Mouse (Mus musculus): ENCODE results near the gene Eef1akmt3. TPM values are rescaled to one million over a fixed set of nuclear protein-coding genes. Genes with fewer than 3 reads are reported as not detected.
"Not testable (repeated sequence)": the region's sequence is repeated elsewhere in the genome, so short reads cannot be mapped to it uniquely, and the experiment has no call there.

The Eef1akmt3 gene
- polyA plus RNA-seq, 1 experiment from 2014 or later: 0.33 TPM

GRCm38 (mm10) chr10:127078677-127079575, 37.6 kb upstream of the Eef1akmt3 start:
- peaks cover 40% of the 10 kb centered on the region for H3K4me1 ChIP-seq
- H3K27me3 ChIP-seq (replicated peaks): peaks cover 93% of the 10 kb centered on the region
- 1% methylated on average over 32 of the region's 49 CpGs for WGBS
- ATAC-seq (ENCODE audit: extremely low read depth, insufficient number of reproducible peaks, low FRiP score, low TSS enrichment): no peak
- peak overlapping the region; percentile 69 for H3K9ac ChIP-seq
- no peaks in the 10 kb centered on the region for H3K36me3 ChIP-seq
- peak overlapping the region; percentile 53 for H3K4me3 ChIP-seq
- H3K4me2 ChIP-seq: peak overlapping the region; percentile 76
- H3K9me3 ChIP-seq: no peaks in the 10 kb centered on the region
- H3K27ac ChIP-seq (replicated peaks): no peak overlapping the region

GRCm38 (mm10) chr10:127078001-127078676, 36.8 kb upstream of the Eef1akmt3 start:
- H3K4me1 ChIP-seq: peaks cover 40% of the 10 kb centered on the region
- no peak overlapping the region for H3K9ac ChIP-seq
- peaks cover 90% of the 10 kb centered on the region for H3K27me3 ChIP-seq (replicated peaks)
- no peaks in the 10 kb centered on the region for H3K36me3 ChIP-seq
- WGBS: 8% methylated on average over 12 of the region's 12 CpGs
- no peak overlapping the region for H3K27ac ChIP-seq (replicated peaks)
- ATAC-seq (ENCODE audit: extremely low read depth, insufficient number of reproducible peaks, low FRiP score, low TSS enrichment): no peak
- peak overlapping the region; percentile 76 for H3K4me2 ChIP-seq
- H3K9me3 ChIP-seq: no peaks in the 10 kb centered on the region
- H3K4me3 ChIP-seq: peak overlapping the region; percentile 53

GRCm38 (mm10) chr10:127077515-127077914, 36.2 kb upstream of the Eef1akmt3 start:
- H3K4me2 ChIP-seq: no peak overlapping the region
- H3K27ac ChIP-seq (replicated peaks): no peak overlapping the region
- H3K9me3 ChIP-seq: no peaks in the 10 kb centered on the region
- H3K4me1 ChIP-seq: peaks cover 40% of the 10 kb centered on the region
- no peak overlapping the region for H3K4me3 ChIP-seq
- no peak overlapping the region for H3K9ac ChIP-seq
- ATAC-seq (ENCODE audit: extremely low read depth, insufficient number of reproducible peaks, low FRiP score, low TSS enrichment): no peak
- peaks cover 83% of the 10 kb centered on the region for H3K27me3 ChIP-seq (replicated peaks)
- WGBS: 9% methylated on average over 10 of the region's 10 CpGs
- no peaks in the 10 kb centered on the region for H3K36me3 ChIP-seq

GRCm38 (mm10) chr10:127076082-127076481, 34.8 kb upstream of the Eef1akmt3 start:
- no peaks in the 10 kb centered on the region for H3K36me3 ChIP-seq
- no peak overlapping the region for H3K9ac ChIP-seq
- WGBS: 30% methylated on average over 4 of the region's 4 CpGs
- peaks cover 32% of the 10 kb centered on the region for H3K4me1 ChIP-seq
- H3K4me2 ChIP-seq: no peak overlapping the region
- no peak for ATAC-seq (ENCODE audit: extremely low read depth, insufficient number of reproducible peaks, low FRiP score, low TSS enrichment)
- H3K9me3 ChIP-seq: no peaks in the 10 kb centered on the region
- H3K27ac ChIP-seq (replicated peaks): no peak overlapping the region
- no peak overlapping the region for H3K4me3 ChIP-seq
- H3K27me3 ChIP-seq (replicated peaks): peaks cover 69% of the 10 kb centered on the region

- no peak overlapping the region for H3K9ac ChIP-seq
- no peak overlapping the region for H3K27ac ChIP-seq (replicated peaks)
- H3K27me3 ChIP-seq (replicated peaks): peaks cover 65% of the 10 kb centered on the region
- H3K9me3 ChIP-seq: no peaks in the 10 kb centered on the region
- no peak overlapping the region for H3K4me3 ChIP-seq
- WGBS: 60% methylated on average over 8 of the region's 8 CpGs
- no peak overlapping the region for H3K4me2 ChIP-seq
- H3K4me1 ChIP-seq: peaks cover 31% of the 10 kb centered on the region
- no peaks in the 10 kb centered on the region for H3K36me3 ChIP-seq
- no peak for ATAC-seq (ENCODE audit: extremely low read depth, insufficient number of reproducible peaks, low FRiP score, low TSS enrichment)
Observed at GRCm38 (mm10) chr10:127075651-127076050, 34.3 kb upstream of the Eef1akmt3 start.

- Histone ChIP-seq H3K9me3 (no peaks in the 10 kb centered on the region), H3K4me3 (no peak within 1 kb of the TSS), H3K27me3 (replicated peaks) (peaks cover 59% of the 10 kb centered on the region), H3K9ac (no peak within 1 kb of the TSS), H3K4me1 (peaks cover 27% of the 10 kb centered on the region), H3K4me2 (no peak within 1 kb of the TSS), H3K36me3 (no peaks in the 10 kb centered on the region), H3K27ac (replicated peaks) (no peak within 1 kb of the TSS)
- ATAC-seq (ENCODE audit: extremely low read depth, insufficient number of reproducible peaks, low FRiP score, low TSS enrichment): no peak
- 53% methylated on average over 9 of the region's 9 CpGs for WGBS
Observed at GRCm38 (mm10) chr10:127075080-127075479, 33.8 kb upstream of the Eef1akmt3 start, which contains the start of gene Agap2. TSS of gene Agap2 (plus strand) at chr10:127075284.

GRCm38 (mm10) chr10:127073981-127074380, 32.7 kb upstream of the Eef1akmt3 start:
- Histone ChIP-seq H3K27me3 (replicated peaks) (peaks cover 48% of the 10 kb centered on the region), H3K4me2 (no peak overlapping the region), H3K4me1 (peaks cover 22% of the 10 kb centered on the region), H3K4me3 (no peak overlapping the region), H3K36me3 (no peaks in the 10 kb centered on the region), H3K9me3 (no peaks in the 10 kb centered on the region), H3K27ac (replicated peaks) (no peak overlapping the region), H3K9ac (no peak overlapping the region)
- WGBS: 84% methylated on average over 1 of the region's 1 CpGs
- ATAC-seq (ENCODE audit: extremely low read depth, insufficient number of reproducible peaks, low FRiP score, low TSS enrichment): no peak

GRCm38 (mm10) chr10:127072969-127073368, 31.7 kb upstream of the Eef1akmt3 start:
- H3K4me3 ChIP-seq; H3K36me3 ChIP-seq; H3K27ac ChIP-seq (replicated peaks); ATAC-seq (ENCODE audit: extremely low read depth, insufficient number of reproducible peaks, low FRiP score, low TSS enrichment); H3K9me3 ChIP-seq; H3K9ac ChIP-seq; H3K4me2 ChIP-seq: not testable (repeated sequence)
- WGBS: 70% methylated on average over 2 of the region's 2 CpGs
- Histone ChIP-seq H3K27me3 (replicated peaks) (peaks cover 38% of the 10 kb centered on the region), H3K4me1 (peaks cover 20% of the 10 kb centered on the region)

GRCm38 (mm10) chr10:127072270-127072669, 31.0 kb upstream of the Eef1akmt3 start:
- not testable (repeated sequence) for H3K27ac ChIP-seq (replicated peaks); ATAC-seq (ENCODE audit: extremely low read depth, insufficient number of reproducible peaks, low FRiP score, low TSS enrichment); H3K9ac ChIP-seq; H3K9me3 ChIP-seq; H3K4me2 ChIP-seq; H3K4me3 ChIP-seq
- H3K27me3 ChIP-seq (replicated peaks): peaks cover 31% of the 10 kb centered on the region
- peaks cover 15% of the 10 kb centered on the region for H3K36me3 ChIP-seq
- peaks cover 20% of the 10 kb centered on the region for H3K4me1 ChIP-seq
- 76% methylated on average over 4 of the region's 4 CpGs for WGBS

GRCm38 (mm10) chr10:127071203-127071602, 29.9 kb upstream of the Eef1akmt3 start:
- 71% methylated on average over 9 of the region's 9 CpGs for WGBS
- Histone ChIP-seq H3K9me3 (no peaks in the 10 kb centered on the region), H3K9ac (peak overlapping the region; percentile 87), H3K27ac (replicated peaks) (no peak overlapping the region), H3K27me3 (replicated peaks) (peaks cover 20% of the 10 kb centered on the region), H3K4me3 (peak overlapping the region; percentile 84), H3K4me2 (peak overlapping the region; percentile 95), H3K4me1 (peaks cover 25% of the 10 kb centered on the region), H3K36me3 (peaks cover 25% of the 10 kb centered on the region)
- ATAC-seq (ENCODE audit: extremely low read depth, insufficient number of reproducible peaks, low FRiP score, low TSS enrichment): no peak

Data from heart, embryonic 13.5 days (tissue).